Comparison of ENCODE assay signal across 8 mouse cellular contexts in the genomic region with DNA sequence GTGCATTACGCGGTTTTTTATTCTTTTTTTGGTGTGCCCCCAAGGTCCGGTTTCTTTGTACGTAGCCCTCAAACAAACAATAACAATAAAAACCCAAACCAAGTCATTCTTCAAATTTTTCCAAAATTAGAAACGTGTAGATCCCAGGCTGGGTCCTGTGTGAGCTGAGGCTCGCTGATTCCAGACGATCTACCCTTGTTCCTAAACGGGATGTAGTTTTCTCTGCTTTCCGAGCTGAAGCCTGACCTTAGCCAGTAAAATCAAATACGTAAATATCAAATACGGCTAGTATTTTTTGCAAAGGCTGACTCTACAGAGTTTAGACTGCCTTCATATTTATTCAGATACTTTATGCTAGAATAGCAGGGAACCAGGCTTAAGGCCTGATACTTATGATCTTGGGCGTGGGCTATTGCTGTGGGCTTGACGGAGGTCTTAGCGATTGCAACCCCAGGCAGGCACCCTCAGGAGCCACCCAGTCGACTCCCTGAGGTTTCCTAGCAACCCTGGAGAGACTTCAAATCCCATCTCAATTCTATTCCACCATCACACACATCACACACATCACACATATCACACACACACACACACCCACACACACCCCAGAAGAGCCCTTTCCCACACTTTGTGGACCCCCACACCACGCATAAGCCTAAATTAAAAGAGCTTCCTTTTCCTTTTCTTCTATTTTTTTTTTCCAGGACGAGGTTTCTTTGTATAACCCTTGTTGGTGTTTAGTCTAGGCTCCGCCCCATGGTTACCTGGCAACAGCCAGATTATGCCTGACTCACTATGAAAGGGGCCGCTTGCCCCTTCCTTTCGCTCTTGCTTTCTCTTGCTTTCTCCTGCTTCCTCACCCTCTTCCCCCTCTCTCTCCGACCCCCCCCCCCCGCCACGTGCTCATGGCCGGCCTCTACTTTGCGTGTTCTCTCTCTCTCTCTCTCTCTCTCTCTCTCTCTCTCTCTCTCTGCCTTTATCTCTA. TPM values are rescaled to one million over a fixed set of nuclear protein-coding genes. Genes with fewer than 3 reads are reported as not detected.
DNase-seq lines count a peak whose midpoint lies in the region; ATAC-seq lines count a peak whose summit lies in the region.

No protein-coding gene starts in this region.

- peak overlapping the region; percentile 61 for H3K4me2 ChIP-seq in hindbrain, embryonic 14.5 days (replicated peaks)

- peak overlapping the region; percentile 29 for H3K4me3 ChIP-seq in hindbrain, embryonic 14.5 days (replicated peaks; ENCODE audit: low read length)

- H3K36me3 ChIP-seq in hindbrain, embryonic 14.5 days (replicated peaks; ENCODE audit: control insufficient read depth, insufficient read depth), result no peaks in the 10 kb centered on the region

- H3K9ac ChIP-seq in hindbrain, embryonic 14.5 days, result peak overlapping the region; percentile 64

- WGBS in hindbrain, embryonic 14.5 days, result 8% methylated on average over 20 of the region's 25 CpGs

- no peaks in the 10 kb centered on the region for H3K9me3 ChIP-seq in hindbrain, embryonic 14.5 days (ENCODE audit: control insufficient read depth, low read length)

- peaks cover 35% of the 10 kb centered on the region for H3K4me1 ChIP-seq in hindbrain, embryonic 14.5 days (replicated peaks; ENCODE audit: control insufficient read depth, insufficient read depth, low read length)

- H3K27ac ChIP-seq in hindbrain, embryonic 14.5 days, result peak overlapping the region; percentile 100

- DNase-seq in NIH3T3 (ENCODE audit: low read depth), result peak; percentile 96
- DNase-seq in cerebellum, adult 9-11 months, result peak; percentile 75
- DNase-seq in frontal cortex, adult 2 months (ENCODE audit: extremely low spot score in 1 of 2, low spot score in 1 of 2), result peak; percentile 72 to 73
- peak; percentile 85 for DNase-seq in hindbrain, embryonic 14.5 days (ENCODE audit: low spot score)
- DNase-seq in layer of hippocampus, postnatal 36 days, result peak; percentile 61 to 67
- peak; percentile 83 to 85 for DNase-seq in lung, postnatal 4 days
- peak; percentile 86 to 91 for DNase-seq in right cerebral cortex, postnatal 10 days (ENCODE audit: low spot score in 2 of 2)
- peak; percentile 87 for DNase-seq in yolk sac, embryonic 10.5 days (ENCODE audit: low spot score)

- no peaks in the 10 kb centered on the region for H3K27me3 ChIP-seq in hindbrain, embryonic 14.5 days (ENCODE audit: control insufficient read depth, insufficient read depth, low read length)

- ATAC-seq in hindbrain, embryonic 14.5 days (ENCODE audit: low FRiP score), result peak; percentile 78

RNA-seq across cellular contexts. Expression of a gene that starts 3.9 kb away (rescaled TPM):
- 699 and 744 TPM in 2 replicates for polyA plus RNA-seq in frontal cortex, adult 2 months (2012; rRNA removed)
- polyA plus RNA-seq in hindbrain, embryonic 14.5 days (2014; fragmentation: Nextera tagmentation; extraction: Ambion mirVana), result 1,333 and 1,355 TPM in 2 replicates
- 100 to 1,000 TPM; 766 to 814 TPM for total RNA-seq in layer of hippocampus, postnatal 36 days (2021)

RNA-seq across cellular contexts. Expression of a gene that starts 4.8 kb away (rescaled TPM):
- polyA plus RNA-seq in frontal cortex, adult 2 months (2012; rRNA removed), result 0.22 and 0.40 TPM in 2 replicates
- 0.63 TPM in 1 of 2 replicates, not detected in the other for polyA plus RNA-seq in hindbrain, embryonic 14.5 days (2014; fragmentation: Nextera tagmentation; extraction: Ambion mirVana)
- not detected for total RNA-seq in layer of hippocampus, postnatal 36 days (2021)

RNA-seq across cellular contexts. Expression of a gene that starts 40.0 kb away (rescaled TPM):
- polyA plus RNA-seq in frontal cortex, adult 2 months (2012; rRNA removed), result 12.4 and 17.2 TPM in 2 replicates
- polyA plus RNA-seq in hindbrain, embryonic 14.5 days (2014; fragmentation: Nextera tagmentation; extraction: Ambion mirVana), result 6.8 and 10.2 TPM in 2 replicates
- total RNA-seq in layer of hippocampus, postnatal 36 days (2021), result 10 to 100 TPM; 12.2 to 12.7 TPM

RNA-seq across cellular contexts. Expression of a gene that starts 47.5 kb away (rescaled TPM):
- 31.6 and 34.1 TPM in 2 replicates for polyA plus RNA-seq in frontal cortex, adult 2 months (2012; rRNA removed)
- 34.3 and 36.7 TPM in 2 replicates for polyA plus RNA-seq in hindbrain, embryonic 14.5 days (2014; fragmentation: Nextera tagmentation; extraction: Ambion mirVana)
- 100 to 1,000 TPM; 105 to 106 TPM for total RNA-seq in layer of hippocampus, postnatal 36 days (2021)

RNA-seq across cellular contexts. Expression of a gene that starts 53.0 kb away (rescaled TPM):
- polyA plus RNA-seq in frontal cortex, adult 2 months (2012; rRNA removed), result 34.1 and 37.7 TPM in 2 replicates
- polyA plus RNA-seq in hindbrain, embryonic 14.5 days (2014; fragmentation: Nextera tagmentation; extraction: Ambion mirVana), result 36.5 and 39.9 TPM in 2 replicates
- 10 to 100 TPM; 32.1 to 32.8 TPM for total RNA-seq in layer of hippocampus, postnatal 36 days (2021)

Comparison
In these comparisons a context has a peak if more than half of its experiments do, and no peak if none do; other contexts are left out.
1. Peak in every context shown above with its lines: DNase-seq, ATAC-seq, H3K4me3 ChIP-seq and H3K27ac ChIP-seq.